Mouse (Mus musculus) liver, embryonic 11.5 days (tissue): Measurements from ENCODE around the gene Dnajc25. TPM values are rescaled to one million over a fixed set of nuclear protein-coding genes. Genes with fewer than 3 reads are reported as not detected.
A peak's percentile ranks its signal among the peaks of the same experiment; 100 is the strongest.

ENCODE experiments used
- ATAC-seq: fragments of 200-750 bp; cut with Nextera tagmentation; replicated peaks from 2 replicates; pipeline ENCODE4 v1.8.0; 2017; ENCODE audit warnings: moderate number of reproducible peaks, mild to moderate bottlenecking, moderate TSS enrichment, moderate library complexity; ENCODE audit not compliant: low FRiP score
- DNase-seq: peaks from one replicate; pipeline ENCODE4 v3.0.0-alpha.2; 2017; ENCODE audit warnings: low spot score
- H3K27ac ChIP-seq: fragments of 300-500 bp; sonication (generic); 2 replicates; pipeline ENCODE4 v1.5.1; 2014; ENCODE audit warnings: mild to moderate bottlenecking, low read depth, low read length, control low read depth
- H3K27me3 ChIP-seq: fragments of 300-500 bp; sonication (generic); replicated peaks from 2 replicates; pipeline ENCODE4 v1.6.1; 2014; ENCODE audit warnings: low read length, mixed read lengths; ENCODE audit not compliant: control insufficient read depth, insufficient read depth
- H3K36me3 ChIP-seq: fragments of 300-500 bp; sonication (generic); 2 replicates; pipeline ENCODE4 v1.6.1; 2014; ENCODE audit warnings: mild to moderate bottlenecking, low read length, moderate library complexity, mixed read lengths; ENCODE audit not compliant: control insufficient read depth, insufficient read depth
- H3K4me1 ChIP-seq: fragments of 300-500 bp; sonication (generic); replicated peaks from 2 replicates; pipeline ENCODE4 v1.6.1; 2014; ENCODE audit warnings: low read length, mixed read lengths; ENCODE audit not compliant: control insufficient read depth, insufficient read depth
- H3K4me2 ChIP-seq: fragments of 300-500 bp; sonication (generic); 2 replicates; pipeline ENCODE4 v1.6.1; 2014; ENCODE audit warnings: mild to moderate bottlenecking, control low read depth, moderate library complexity
- H3K4me3 ChIP-seq: fragments of 300-500 bp; sonication (generic); 2 replicates; pipeline ENCODE4 v1.5.1; 2014; ENCODE audit warnings: low read depth, low read length, control low read depth
- H3K9ac ChIP-seq: fragments of 300-500 bp; sonication (generic); 2 replicates; pipeline ENCODE4 v1.6.1; 2014; ENCODE audit warnings: low read depth, low read length, control low read depth
- H3K9me3 ChIP-seq: fragments of 300-500 bp; sonication (generic); 2 replicates; pipeline ENCODE4 v1.6.1; 2016; ENCODE audit warnings: low read length, inconsistent platforms, mixed read lengths; ENCODE audit not compliant: control insufficient read depth
- WGBS: fragments of 180-500 bp; shearing (Covaris S2); extraction: QIAGEN DNeasy Blood & Tissue Kit; methylation state at CpG from one replicate; pipeline ENCODE4 v1.1.7; 2014; 5-methylcytosine and 5-hydroxymethylcytosine counted together
- polyA plus RNA-seq: library from polyadenylated mRNA; unstranded; fragments of >200 nt; fragmentation: Nextera tagmentation; extraction: Ambion mirVana; gene quantifications from 2 replicates; pipeline ENCODE4 v1.2.1, GENCODE M21; 2014

Dnajc25 gene
- polyA plus RNA-seq = 8.8 and 11.1 TPM in 2 replicates

GRCm38 (mm10) chr4:58994762-58995161, at the start of gene Dnajc25:
TSS of gene Dnajc25 (plus strand) at chr4:58995062.
- Histone ChIP-seq H3K27ac (no peak within 1 kb of the TSS), H3K4me2 (no peak within 1 kb of the TSS), H3K27me3 (no peaks in the 10 kb centered on the region), H3K4me1 (peaks cover 33% of the 10 kb centered on the region), H3K9ac (no peak within 1 kb of the TSS), H3K36me3 (no peaks in the 10 kb centered on the region), H3K4me3 (no peak within 1 kb of the TSS), H3K9me3 (no peaks in the 10 kb centered on the region)
- DNase-seq (no peak), ATAC-seq (no peak)
- WGBS = 61% methylated on average over 4 of the region's 4 CpGs

GRCm38 (mm10) chr4:58948391-58948790, 46.5 kb upstream of the Dnajc25 start:
- 74% methylated on average over 4 of the region's 4 CpGs for WGBS
- Histone ChIP-seq H3K4me2 (no peak overlapping the region), H3K9me3 (no peaks in the 10 kb centered on the region), H3K4me1 (no peaks in the 10 kb centered on the region), H3K4me3 (no peak overlapping the region), H3K36me3 (no peaks in the 10 kb centered on the region), H3K27me3 (peaks cover 13% of the 10 kb centered on the region), H3K27ac (no peak overlapping the region), H3K9ac (no peak overlapping the region)
- DNase-seq (no peak), ATAC-seq (no peak)

GRCm38 (mm10) chr4:58952630-58953029, 42.2 kb upstream of the Dnajc25 start:
- Histone ChIP-seq H3K9me3 (no peaks in the 10 kb centered on the region), H3K4me1 (no peaks in the 10 kb centered on the region), H3K4me3 (no peak overlapping the region), H3K27me3 (no peaks in the 10 kb centered on the region), H3K9ac (no peak overlapping the region), H3K36me3 (no peaks in the 10 kb centered on the region), H3K4me2 (no peak overlapping the region), H3K27ac (no peak overlapping the region)
- ATAC-seq (no peak), DNase-seq (no peak)
- 89% methylated on average over 11 of the region's 11 CpGs for WGBS

GRCm38 (mm10) chr4:58961719-58962118, 33.1 kb upstream of the Dnajc25 start:
- Histone ChIP-seq H3K36me3 (no peaks in the 10 kb centered on the region), H3K27ac (no peak overlapping the region), H3K4me2 (no peak overlapping the region), H3K9ac (no peak overlapping the region), H3K4me1 (no peaks in the 10 kb centered on the region), H3K9me3 (no peaks in the 10 kb centered on the region), H3K4me3 (no peak overlapping the region), H3K27me3 (no peaks in the 10 kb centered on the region)
- ATAC-seq (no peak), DNase-seq (no peak)
- 85% methylated on average over 15 of the region's 15 CpGs for WGBS

GRCm38 (mm10) chr4:58963271-58963670, 31.6 kb upstream of the Dnajc25 start:
- WGBS = 83% methylated on average over 4 of the region's 4 CpGs
- DNase-seq = peak; percentile 25
- no peaks in the 10 kb centered on the region for H3K27me3 ChIP-seq
- H3K36me3 ChIP-seq = no peaks in the 10 kb centered on the region
- no peak overlapping the region for H3K27ac ChIP-seq
- H3K4me2 ChIP-seq = no peak overlapping the region
- no peak overlapping the region for H3K4me3 ChIP-seq
- no peak for ATAC-seq
- no peak overlapping the region for H3K9ac ChIP-seq
- no peaks in the 10 kb centered on the region for H3K9me3 ChIP-seq
- H3K4me1 ChIP-seq = no peaks in the 10 kb centered on the region

DNA sequence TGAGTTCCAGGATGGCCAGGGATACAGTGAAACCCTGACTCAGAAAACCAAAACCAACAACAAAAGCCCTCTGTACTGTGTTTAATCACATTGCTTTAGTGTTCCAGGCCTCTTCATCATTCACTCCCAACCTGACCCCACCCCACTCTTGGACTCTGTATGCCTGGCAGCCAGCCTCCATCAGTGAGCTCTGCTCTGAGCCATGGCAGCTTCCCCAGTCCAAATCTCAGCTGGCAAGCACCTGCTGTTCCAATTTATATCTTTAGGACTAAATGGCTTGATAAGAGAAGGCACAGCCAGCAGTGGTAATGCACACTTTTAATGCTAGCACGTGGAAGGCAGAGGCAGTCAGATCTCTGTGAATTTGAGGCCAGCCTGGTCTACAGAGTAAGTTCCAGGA, 29.7 kb upstream of the Dnajc25 start:
- WGBS = 81% methylated on average over 1 of the region's 1 CpGs
- Histone ChIP-seq H3K36me3 (no peaks in the 10 kb centered on the region), H3K27ac (no peak overlapping the region), H3K27me3 (no peaks in the 10 kb centered on the region), H3K9ac (no peak overlapping the region), H3K4me1 (peaks cover 2% of the 10 kb centered on the region), H3K9me3 (no peaks in the 10 kb centered on the region), H3K4me2 (no peak overlapping the region), H3K4me3 (no peak overlapping the region)
- DNase-seq (no peak), ATAC-seq (no peak)

- Histone ChIP-seq H3K4me3 (no peak overlapping the region), H3K27ac (no peak overlapping the region)
Observed at GRCm38 (mm10) chr4:58970678-58971077, 24.2 kb upstream of the Dnajc25 start.

DNA sequence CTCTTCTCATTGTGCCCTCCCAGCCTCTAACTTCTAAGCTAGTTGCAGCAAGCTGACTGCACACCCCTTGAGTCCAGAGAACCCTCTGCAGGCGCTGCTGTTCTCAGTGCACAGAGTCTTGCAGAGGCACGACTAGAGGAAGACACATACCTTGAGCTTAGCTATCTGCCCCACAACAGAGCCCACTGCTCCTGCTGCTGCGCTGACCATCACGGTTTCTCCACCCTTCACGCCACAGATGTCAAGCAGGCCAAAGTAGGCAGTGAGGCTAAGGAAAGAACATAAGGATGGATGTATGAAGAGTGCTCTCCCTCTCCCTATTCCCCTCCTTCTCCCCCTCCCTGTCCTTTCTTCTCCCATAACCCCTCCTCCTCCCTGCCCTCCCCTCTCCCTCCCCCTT, 19.2 kb upstream of the Dnajc25 start:
- WGBS = 73% methylated on average over 5 of the region's 5 CpGs
- DNase-seq (no peak), ATAC-seq (no peak)
- Histone ChIP-seq H3K9me3 (no peaks in the 10 kb centered on the region), H3K4me3 (no peak overlapping the region), H3K9ac (no peak overlapping the region), H3K27ac (no peak overlapping the region), H3K4me1 (peaks cover 4% of the 10 kb centered on the region; the same call in 1 of the 2 replicates), H3K36me3 (peaks cover 8% of the 10 kb centered on the region; the same call in 1 of the 2 replicates), H3K4me2 (no peak overlapping the region), H3K27me3 (no peaks in the 10 kb centered on the region)

More at GRCm38 (mm10) chr4:58970678-58971077, 24.2 kb upstream of the Dnajc25 start:
- peaks cover 8% of the 10 kb centered on the region; the same call in 1 of the 2 replicates for H3K36me3 ChIP-seq
- H3K4me1 ChIP-seq = peaks cover 12% of the 10 kb centered on the region
- H3K9ac ChIP-seq = no peak overlapping the region
- WGBS = 61% methylated on average over 4 of the region's 4 CpGs
- DNase-seq (no peak), ATAC-seq (peak; percentile 95)
- H3K27me3 ChIP-seq = no peaks in the 10 kb centered on the region
- H3K4me2 ChIP-seq = no peak overlapping the region
- no peaks in the 10 kb centered on the region for H3K9me3 ChIP-seq

- 85% methylated on average over 6 of the region's 6 CpGs for WGBS
- Histone ChIP-seq H3K4me3 (no peak overlapping the region), H3K36me3 (peaks cover 2% of the 10 kb centered on the region; the same call in 1 of the 2 replicates), H3K4me2 (no peak overlapping the region), H3K27me3 (no peaks in the 10 kb centered on the region), H3K4me1 (0 out of 2 replicates have a peak, but pooled peaks cover 5% of the 10 kb centered on the region), H3K9ac (no peak overlapping the region), H3K9me3 (no peaks in the 10 kb centered on the region), H3K27ac (no peak overlapping the region)
- no peak for DNase-seq
- no peak for ATAC-seq
Observed at GRCm38 (mm10) chr4:58981421-58981820, 13.4 kb upstream of the Dnajc25 start.
